Mouse (Mus musculus) gastrocnemius, postnatal 36 days (tissue): Measurements from ENCODE around the gene Aurka. TPM values are rescaled to one million over a fixed set of nuclear protein-coding genes. Genes with fewer than 3 reads are reported as not detected.

Source experiments
- DNase-seq, 2 experiments: peaks; one replicate each; pipeline ENCODE4 v3.0.0; 2022
- intact Hi-C: fragments of 180-260 bp; cut with DNase I; formaldehyde crosslinking; loops from one replicate; pipeline ENCODE4 v1.15.1; 2025
- total RNA-seq, 2 experiments: library from RNA; stranded (reverse); gene quantifications; 2 replicates each; pipeline ENCODE4 v1.2.3; 2021

Aurka gene
- total RNA-seq, 2 experiments from 2014 or later, result 4.1 to 6.6 TPM

DNA sequence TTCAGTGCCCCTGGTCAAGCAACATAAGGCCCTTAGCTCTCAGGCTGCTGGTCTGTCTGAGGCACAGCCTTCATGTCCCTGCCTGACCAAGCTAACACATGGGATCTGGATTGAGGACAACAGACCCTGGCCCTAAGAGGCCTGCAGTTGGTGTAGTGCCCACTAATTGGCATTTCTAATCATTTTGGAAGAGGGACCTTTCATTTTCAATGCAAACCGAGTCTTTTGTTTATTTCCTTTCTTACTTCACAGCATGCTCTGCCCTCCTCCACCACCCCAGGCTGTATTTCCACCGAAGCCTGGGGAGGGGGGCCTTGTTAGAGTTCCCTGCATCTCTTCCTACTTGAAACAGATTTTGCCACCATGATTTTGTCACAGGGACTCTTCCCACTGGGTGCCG, 29.4 kb downstream of the Aurka start:
- no peak for DNase-seq
- intact Hi-C loops, result no loop called here

DNA sequence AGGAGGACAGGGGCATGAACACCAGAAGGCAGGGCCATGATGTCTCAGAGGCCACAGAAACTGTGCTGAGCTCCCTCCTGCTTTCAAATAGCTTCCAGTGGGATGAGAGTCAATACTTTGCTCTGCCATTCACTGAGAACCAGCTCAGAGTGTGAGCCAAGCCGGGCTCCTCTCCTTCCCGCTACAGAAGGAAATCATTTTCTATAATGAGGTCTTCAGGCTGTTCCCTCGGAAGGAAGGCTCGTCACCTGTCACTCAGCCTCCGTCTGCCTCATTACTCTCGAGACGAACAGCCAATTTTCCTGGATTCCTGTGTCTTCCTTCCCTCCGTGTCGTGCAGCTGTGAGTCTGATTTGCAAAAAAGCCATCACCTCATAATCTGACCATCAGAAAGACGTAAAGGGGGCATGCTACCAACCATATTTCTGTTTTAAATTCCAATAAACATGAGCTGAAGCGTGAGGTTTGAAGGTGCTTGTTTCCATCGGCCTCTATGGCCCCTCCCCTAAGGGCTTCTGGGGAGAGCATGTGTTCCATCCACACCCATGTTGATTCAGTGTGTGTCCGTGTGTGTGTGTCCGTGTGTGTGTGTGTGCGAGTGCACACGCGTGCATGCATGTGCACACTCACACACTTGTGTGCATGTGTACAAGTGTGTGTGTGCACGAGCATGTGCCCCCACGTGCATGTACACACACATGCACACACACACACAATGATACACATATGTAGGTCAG, 32.0 kb downstream of the Aurka start:
- intact Hi-C loops, result no loop called here
- DNase-seq, result no peak

DNA sequence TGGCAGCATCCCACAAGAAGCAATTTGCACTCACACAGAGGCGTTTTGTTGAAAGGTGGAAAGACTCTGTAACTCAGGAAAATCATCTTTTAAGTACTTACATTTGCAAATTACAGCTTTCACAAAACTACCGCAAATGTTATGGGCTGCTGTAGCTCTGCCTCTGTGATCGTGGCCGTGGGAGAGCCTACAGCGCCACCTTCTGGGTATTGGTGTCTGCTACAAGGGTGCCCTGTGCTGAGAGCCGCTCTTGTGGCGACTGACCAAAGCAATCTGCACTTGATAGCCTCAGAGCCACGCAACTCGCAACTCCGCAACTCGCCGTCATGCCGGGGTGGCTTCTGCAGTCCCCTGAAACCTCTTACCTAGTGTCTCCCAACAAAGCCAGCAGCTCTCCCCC, 41.2 kb downstream of the Aurka start:
- DNase-seq, result peak in 1 of 2 experiments; percentile 11
- intact Hi-C loops, result loop anchor here (5.0 kb wide), 2 partner anchors 82 to 107 kb away; partner anchors contain the start of gene Mc3r

DNA sequence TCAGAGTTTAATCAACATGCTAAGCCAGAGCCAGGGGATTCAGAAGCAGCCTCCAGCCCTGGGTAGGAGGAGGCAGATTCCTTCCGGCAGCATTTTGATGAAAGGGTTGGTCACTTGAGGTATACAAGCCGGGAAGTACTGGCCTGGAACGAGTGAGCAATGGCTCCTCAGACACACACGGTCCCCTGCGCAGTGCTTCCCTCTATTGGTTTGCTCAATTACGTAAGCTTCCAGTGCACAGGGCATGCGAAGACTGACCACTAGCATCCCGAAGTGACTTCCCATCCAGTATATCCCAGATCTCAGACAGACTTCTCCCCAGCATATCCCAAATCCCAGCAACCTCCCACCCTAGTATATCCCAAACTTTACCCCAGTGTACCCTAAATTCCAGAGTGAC, 42.1 kb downstream of the Aurka start:
- no peak for DNase-seq
- intact Hi-C loops, result loop anchor here (5.0 kb wide), 2 partner anchors 81 to 106 kb away; partner anchors contain the start of gene Mc3r

DNA sequence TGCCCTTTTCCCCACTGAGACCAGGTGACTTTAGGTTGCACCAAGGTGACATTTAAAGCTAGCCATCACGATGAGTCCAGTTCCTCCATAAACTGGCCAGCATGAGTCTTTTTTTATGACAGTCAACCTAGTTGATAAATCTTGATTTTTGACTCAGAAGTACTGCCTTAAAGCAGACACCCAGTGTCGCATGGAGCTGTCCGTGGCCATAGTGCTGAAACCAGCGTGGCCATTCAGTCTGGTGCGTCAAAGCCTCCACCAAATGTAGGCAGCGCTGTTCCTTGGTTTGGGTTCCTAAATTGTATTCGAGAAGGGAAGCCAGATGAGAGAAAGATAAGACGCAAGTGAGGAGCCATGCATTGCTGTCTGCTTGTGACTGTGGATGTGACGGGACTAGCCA, 49.5 kb downstream of the Aurka start:
- DNase-seq, result no peak
- intact Hi-C loops, result no loop called here

DNA sequence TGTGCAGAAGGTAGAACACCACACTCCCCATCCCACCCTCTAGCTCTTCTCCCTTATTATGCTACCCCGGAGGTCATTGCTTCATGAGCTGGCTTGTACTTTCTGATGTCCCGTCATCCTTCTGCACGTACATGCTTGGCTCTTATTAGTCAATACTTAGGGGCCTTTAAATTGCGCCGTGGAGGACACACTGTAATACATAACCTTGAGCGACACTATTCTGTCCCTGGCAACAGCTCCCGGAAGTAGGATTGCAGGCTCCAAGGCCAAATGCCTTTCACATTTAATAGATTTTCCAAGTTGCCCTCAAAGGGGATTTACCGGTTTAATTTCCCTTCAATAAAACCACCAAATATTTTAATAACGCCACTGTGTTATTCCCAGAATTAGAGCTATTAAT, 58.6 kb downstream of the Aurka start:
- intact Hi-C loops, result no loop called here
- DNase-seq, result no peak

DNA sequence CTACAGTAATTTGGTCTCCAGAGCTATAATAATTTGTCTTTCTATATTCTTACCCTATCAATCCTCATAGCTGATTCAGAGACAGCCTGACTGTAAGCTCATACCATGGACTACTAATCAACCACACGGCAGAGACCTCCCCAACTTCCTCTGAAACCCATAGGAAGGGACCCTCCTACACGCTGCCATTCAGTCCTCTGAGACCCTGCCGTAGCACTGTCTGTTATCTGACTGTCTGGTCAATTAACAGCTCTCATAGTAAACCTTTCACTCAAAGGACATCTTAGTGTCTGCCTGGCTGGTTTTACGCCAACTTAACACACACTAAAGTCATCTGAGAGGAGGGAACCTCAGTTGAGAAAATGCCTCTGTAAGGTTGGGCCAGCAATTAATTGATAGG, 63.8 kb downstream of the Aurka start:
- no peak for DNase-seq
- intact Hi-C loops, result no loop called here

Other genes starting within 250 kb of the Aurka start
- gene Mc3r, start 122.0 kb downstream of the Aurka start, total RNA-seq, result not detected
- gene Fam210b, start 25.0 kb downstream of the Aurka start, total RNA-seq, result 1 to 10 TPM; 3.9 to 4.6 TPM
- gene Cstf1, start 146 bp upstream of the Aurka start, total RNA-seq, result 10 to 100 TPM; 16.6 to 19.3 TPM
- gene Cass4, start 23.3 kb upstream of the Aurka start, total RNA-seq, result under 1 TPM; 0.25 to 0.33 TPM
- gene Rtf2, start 70.0 kb upstream of the Aurka start, total RNA-seq, result 10 to 100 TPM; 27.0 to 27.6 TPM
- not detected for gene Gcnt7, start 88.1 kb upstream of the Aurka start, total RNA-seq
- gene Fam209, start 102.0 kb upstream of the Aurka start, total RNA-seq, result under 1 TPM in 1 of 2 experiments, not detected in 1; 0.52 TPM
- not detected for gene Tfap2c, start 179.1 kb upstream of the Aurka start, total RNA-seq